Mouse (Mus musculus) myocyte (in vitro differentiated cells): ENCODE measurements at regions not wholly inside any gene's neighbourhood (a gene's known extent, or its start where the extent isn't known, plus 50 kb on each side); places are given as distances from the start of the nearest gene placed in this dataset.

ENCODE experiments used
- CEBPB ChIP-seq: IDR thresholded peaks from 2 replicates; pipeline ENCODE4 v1.6.1; 2011; ENCODE audit warnings: mild to moderate bottlenecking, moderate library complexity; ENCODE audit not compliant: poor library complexity, insufficient read depth, severe bottlenecking
- MAX ChIP-seq: IDR thresholded peaks from one replicate; pipeline ENCODE4 v1.6.1; 2011; ENCODE audit warnings: low read depth, mild to moderate bottlenecking, control low read depth
- MYOD1 ChIP-seq, 3 experiments: IDR thresholded peaks; one replicate each; pipeline ENCODE4 v1.6.1; 2011; ENCODE audit warnings: control low read depth in 2 of 3, low read depth in 2 of 3, mild to moderate bottlenecking in 2 of 3, moderate library complexity in 1 of 3; ENCODE audit not compliant: insufficient read length in 2 of 3, control insufficient read depth in 1 of 3
- MYOG ChIP-seq, 3 experiments: IDR thresholded peaks; one replicate each; pipeline ENCODE4 v1.6.1; 2011; ENCODE audit warnings: control low read depth in 2 of 3, low read depth in 2 of 3, mild to moderate bottlenecking in 2 of 3; ENCODE audit not compliant: insufficient read length in 2 of 3, control insufficient read depth in 1 of 3, insufficient read depth in 1 of 3
- POLR2A ChIP-seq: IDR thresholded peaks from one replicate; pipeline ENCODE4 v1.6.1; 2011; ENCODE audit warnings: low read depth, mild to moderate bottlenecking, control low read depth, moderate library complexity; ENCODE audit not compliant: insufficient read length
- POLR2AphosphoS2 ChIP-seq: IDR thresholded peaks from one replicate; pipeline ENCODE4 v1.6.1; 2011; ENCODE audit warnings: low read depth, control low read depth; ENCODE audit not compliant: insufficient read length
- SRF ChIP-seq: IDR thresholded peaks from one replicate; pipeline ENCODE4 v1.6.1; 2011; ENCODE audit warnings: low read depth; ENCODE audit not compliant: control insufficient read depth, insufficient read length
- TCF12 ChIP-seq: IDR thresholded peaks from one replicate; pipeline ENCODE4 v1.6.1; 2011; ENCODE audit warnings: mild to moderate bottlenecking, control low read depth; ENCODE audit not compliant: poor library complexity, insufficient read depth, severe bottlenecking
- USF1 ChIP-seq: IDR thresholded peaks from one replicate; pipeline ENCODE4 v1.6.1; 2011; ENCODE audit warnings: low read depth, mild to moderate bottlenecking, control low read depth, moderate library complexity

- TF ChIP-seq POLR2A (no peak), SRF (no peak), USF1 (no peak), TCF12 (no peak), MAX (no peak), MYOG (IDR thresholded peaks at IDR 0.05; ENCODE audit: control insufficient read depth in 1 of 3, insufficient read depth in 1 of 3, insufficient read length in 2 of 3, low read depth in 2 of 3) (no peak), POLR2AphosphoS2 (no peak), CEBPB (no peak), MYOD1 (IDR thresholded peaks at IDR 0.05; ENCODE audit: control insufficient read depth in 1 of 3, insufficient read length in 2 of 3, low read depth in 2 of 3) (no peak)
Measured at GRCm38 (mm10) chr14:14603439-14603838, 98.6 kb upstream of the Slc4a7 start.
